Mouse (Mus musculus) cerebellum, postnatal 10 days (tissue): ENCODE measurements at regions not wholly inside any gene's neighbourhood (a gene's known extent, or its start where the extent isn't known, plus 50 kb on each side); places are given as distances from the start of the nearest gene placed in this dataset.
A peak's percentile ranks its signal among the peaks of the same experiment; 100 is the strongest.

Experiments
- DNase-seq, 2 experiments: peaks; one replicate each; pipeline ENCODE4 v3.0.0; 2021; ENCODE audit warnings: mixed read lengths in 2 of 2

DNA sequence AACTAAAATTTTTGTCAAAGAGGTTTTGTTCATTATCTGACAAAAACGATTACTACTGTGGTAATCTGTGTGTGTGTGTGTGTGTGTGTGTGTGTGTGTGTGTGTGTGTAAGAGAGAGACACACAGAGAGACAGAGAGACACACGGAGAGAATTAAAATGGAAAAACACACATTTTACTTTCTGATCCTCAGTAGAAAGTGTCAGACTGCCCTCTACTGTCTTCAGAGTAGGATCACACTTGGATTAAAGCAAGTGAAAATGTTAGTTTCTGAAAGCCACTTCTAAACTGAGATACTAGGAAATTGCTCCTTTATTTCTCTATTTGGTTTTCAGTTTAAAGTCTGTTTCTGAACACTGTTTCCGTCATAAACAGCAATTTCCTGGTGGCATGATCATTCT is 57.3 kb upstream of the Cylc1 start:
- DNase-seq: peak in 1 of 2 experiments; percentile 6
